ENCODE assay signal across 24 mouse cellular contexts in the genomic region with DNA sequence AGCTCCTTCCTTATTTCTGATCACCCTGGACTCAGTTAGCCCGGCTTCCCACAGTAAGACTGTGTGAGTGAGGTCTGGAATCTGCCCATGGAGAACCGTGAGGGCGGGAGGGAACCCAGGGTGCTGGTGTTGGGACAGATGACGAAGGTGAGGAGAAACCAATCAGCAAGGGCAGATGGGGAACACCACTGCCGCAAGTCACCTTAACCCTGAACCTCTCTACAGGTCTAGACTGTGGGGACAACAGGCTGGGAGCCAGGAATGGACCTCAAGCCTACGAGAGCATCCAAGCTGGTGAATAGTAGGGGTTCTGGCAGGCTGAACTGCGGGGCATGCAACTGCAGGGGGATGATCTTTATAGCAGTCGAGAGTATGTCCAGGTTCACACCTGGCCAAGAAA.
"Had no signal": no experiment of that assay in that cellular context is flagged by ENCODE, and none has a peak within 500 bp of the region (broad histone marks: within the 10 kb centered on the region; RNA-seq: fewer than 3 reads in every experiment).

No protein-coding gene starts in this region.

- DNase-seq: kidney, postnatal 10 days; kidney, postnatal 36 days; layer of hippocampus, postnatal 36 days; liver; lung, adult 18-20 months; lung, postnatal 10 days; lung, postnatal 36 days; retina, postnatal 1 day; right cerebral cortex, postnatal 25 days; spleen, adult 18-20 months; thymus, postnatal 25 days had no signal

- H3K27ac ChIP-seq: kidney, embryonic 15.5 days; left cerebral cortex, adult 2 months; limb, embryonic 10.5 days; limb, embryonic 13.5 days; liver, embryonic 12.5 days; liver, embryonic 15.5 days; lung, embryonic 15.5 days; midbrain, embryonic 10.5 days; midbrain, embryonic 13.5 days; neural tube, embryonic 13.5 days had no signal

- H3K27me3 ChIP-seq: kidney, embryonic 15.5 days; limb, embryonic 13.5 days; lung, embryonic 15.5 days; midbrain, embryonic 13.5 days; neural tube, embryonic 13.5 days had no signal

- H3K4me3 ChIP-seq: kidney, embryonic 15.5 days; left cerebral cortex, adult 2 months; limb, embryonic 10.5 days; limb, embryonic 13.5 days; liver, embryonic 12.5 days; liver, embryonic 15.5 days; lung, embryonic 15.5 days; megakaryocyte, embryonic 14.5 days; midbrain, embryonic 10.5 days; midbrain, embryonic 13.5 days; myocyte; neural tube, embryonic 13.5 days had no signal

- H3K36me3 ChIP-seq: liver, embryonic 15.5 days; lung, embryonic 15.5 days had no signal

- H3K9me3 ChIP-seq: kidney, embryonic 15.5 days; limb, embryonic 10.5 days; limb, embryonic 13.5 days; liver, embryonic 12.5 days; liver, embryonic 15.5 days; lung, embryonic 15.5 days; midbrain, embryonic 10.5 days; midbrain, embryonic 13.5 days; neural tube, embryonic 13.5 days had no signal

- ATAC-seq: liver, embryonic 12.5 days; midbrain, embryonic 13.5 days; midbrain, embryonic 16.5 days had no signal

- H3K9ac ChIP-seq: kidney, embryonic 15.5 days; limb, embryonic 13.5 days; liver, embryonic 12.5 days; liver, embryonic 15.5 days; lung, embryonic 15.5 days; midbrain, embryonic 13.5 days; neural tube, embryonic 13.5 days had no signal

- H3K4me2 ChIP-seq: kidney, embryonic 15.5 days; limb, embryonic 13.5 days; liver, embryonic 12.5 days; liver, embryonic 15.5 days; lung, embryonic 15.5 days; midbrain, embryonic 13.5 days; neural tube, embryonic 13.5 days had no signal
